Mouse (Mus musculus): Measurements from ENCODE around the gene Wwox. TPM values are rescaled to one million over a fixed set of nuclear protein-coding genes. Genes with fewer than 3 reads are reported as not detected.

Wwox gene
- polyA plus RNA-seq, 1 experiment from 2014 or later = 14.0 TPM

GRCm38 (mm10) chr8:115199204-115199603, 759.7 kb downstream of the Wwox start:
- no peak overlapping the region for H3K4me3 ChIP-seq (ENCODE audit: low read depth, low read length)
- 0 out of 2 replicates have a peak, but pooled peaks cover 3% of the 10 kb centered on the region for H3K27me3 ChIP-seq (replicated peaks; ENCODE audit: control insufficient read depth, insufficient read depth, low read length)
- no peaks in the 10 kb centered on the region for H3K9me3 ChIP-seq (ENCODE audit: control insufficient read depth, low read length)
- 38% methylated on average over 3 of the region's 4 CpGs for WGBS
- DNase-seq (ENCODE audit: low spot score) (no peak), ATAC-seq (replicated peaks; ENCODE audit: low FRiP score, low TSS enrichment, low read depth) (no peak)
- no peak overlapping the region for H3K4me2 ChIP-seq (ENCODE audit: low read length)
- H3K36me3 ChIP-seq (ENCODE audit: control insufficient read depth, insufficient read depth, low read length) = no peaks in the 10 kb centered on the region
- H3K4me1 ChIP-seq (replicated peaks; ENCODE audit: control insufficient read depth, insufficient read depth, low read length) = no peaks in the 10 kb centered on the region
- H3K9ac ChIP-seq (ENCODE audit: low read length) = no peak overlapping the region
- no peak overlapping the region for H3K27ac ChIP-seq (ENCODE audit: low read depth)

- H3K27me3 ChIP-seq (replicated peaks; ENCODE audit: control insufficient read depth, insufficient read depth, low read length) = 0 out of 2 replicates have a peak, but pooled peaks cover 3% of the 10 kb centered on the region
- DNase-seq (ENCODE audit: low spot score) = no peak
These were observed 760.2 kb downstream of the Wwox start for GRCm38 (mm10) chr8:115199616-115200150.

DNA sequence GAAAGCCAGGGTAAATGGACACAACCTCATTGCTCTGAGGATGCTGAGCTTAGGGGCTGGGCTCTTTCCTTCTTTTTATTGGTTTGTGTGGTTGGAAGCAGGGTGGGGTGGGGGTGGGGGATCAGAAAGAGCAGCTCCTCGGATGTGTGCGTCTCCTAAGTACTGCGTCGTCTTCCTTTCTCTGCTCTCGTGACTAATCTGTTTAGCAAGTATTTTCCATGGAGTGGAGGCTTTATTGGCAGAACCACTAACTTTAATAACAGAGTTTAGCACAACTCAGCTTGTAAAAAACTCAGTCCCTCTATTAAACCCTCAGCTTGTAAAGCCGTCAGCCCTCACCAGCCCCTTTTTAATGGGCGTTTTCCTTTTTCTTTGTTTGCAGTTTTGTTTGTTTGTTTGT, 762.3 kb downstream of the Wwox start:
- Histone ChIP-seq H3K27ac (ENCODE audit: low read depth) (no peak overlapping the region), H3K4me3 (ENCODE audit: low read depth, low read length) (no peak overlapping the region), H3K36me3 (ENCODE audit: control insufficient read depth, insufficient read depth, low read length) (no peaks in the 10 kb centered on the region), H3K9me3 (ENCODE audit: control insufficient read depth, low read length) (no peaks in the 10 kb centered on the region), H3K9ac (ENCODE audit: low read length) (no peak overlapping the region), H3K4me2 (ENCODE audit: low read length) (no peak overlapping the region), H3K27me3 (replicated peaks; ENCODE audit: control insufficient read depth, insufficient read depth, low read length) (0 out of 2 replicates have a peak, but pooled peaks cover 3% of the 10 kb centered on the region), H3K4me1 (replicated peaks; ENCODE audit: control insufficient read depth, insufficient read depth, low read length) (no peaks in the 10 kb centered on the region)
- WGBS = 51% methylated on average over 7 of the region's 7 CpGs
- ATAC-seq (replicated peaks; ENCODE audit: low FRiP score, low TSS enrichment, low read depth) (no peak), DNase-seq (ENCODE audit: low spot score) (no peak)

More at GRCm38 (mm10) chr8:115199616-115200150, 760.2 kb downstream of the Wwox start:
- no peak overlapping the region for H3K4me2 ChIP-seq (ENCODE audit: low read length)
- no peak for ATAC-seq (replicated peaks; ENCODE audit: low FRiP score, low TSS enrichment, low read depth)
- no peaks in the 10 kb centered on the region for H3K4me1 ChIP-seq (replicated peaks; ENCODE audit: control insufficient read depth, insufficient read depth, low read length)
- H3K9me3 ChIP-seq (ENCODE audit: control insufficient read depth, low read length) = no peaks in the 10 kb centered on the region
- 31% methylated on average over 14 of the region's 14 CpGs for WGBS
- no peaks in the 10 kb centered on the region for H3K36me3 ChIP-seq (ENCODE audit: control insufficient read depth, insufficient read depth, low read length)
- no peak overlapping the region for H3K4me3 ChIP-seq (ENCODE audit: low read depth, low read length)
- H3K27ac ChIP-seq (ENCODE audit: low read depth) = no peak overlapping the region
- H3K9ac ChIP-seq (ENCODE audit: low read length) = no peak overlapping the region

- Histone ChIP-seq H3K27ac (ENCODE audit: low read depth) (no peak overlapping the region), H3K27me3 (replicated peaks; ENCODE audit: control insufficient read depth, insufficient read depth, low read length) (no peaks in the 10 kb centered on the region), H3K4me1 (replicated peaks; ENCODE audit: control insufficient read depth, insufficient read depth, low read length) (0 out of 2 replicates have a peak, but pooled peaks cover 4% of the 10 kb centered on the region), H3K4me2 (ENCODE audit: low read length) (no peak overlapping the region), H3K4me3 (ENCODE audit: low read depth, low read length) (no peak overlapping the region), H3K36me3 (ENCODE audit: control insufficient read depth, insufficient read depth, low read length) (no peaks in the 10 kb centered on the region), H3K9ac (ENCODE audit: low read length) (no peak overlapping the region), H3K9me3 (ENCODE audit: control insufficient read depth, low read length) (no peaks in the 10 kb centered on the region)
- DNase-seq (ENCODE audit: low spot score) = no peak
- no peak for ATAC-seq (replicated peaks; ENCODE audit: low FRiP score, low TSS enrichment, low read depth)
- WGBS = 80% methylated on average over 11 of the region's 11 CpGs
These were observed 768.0 kb downstream of the Wwox start for GRCm38 (mm10) chr8:115207480-115207879.

DNA sequence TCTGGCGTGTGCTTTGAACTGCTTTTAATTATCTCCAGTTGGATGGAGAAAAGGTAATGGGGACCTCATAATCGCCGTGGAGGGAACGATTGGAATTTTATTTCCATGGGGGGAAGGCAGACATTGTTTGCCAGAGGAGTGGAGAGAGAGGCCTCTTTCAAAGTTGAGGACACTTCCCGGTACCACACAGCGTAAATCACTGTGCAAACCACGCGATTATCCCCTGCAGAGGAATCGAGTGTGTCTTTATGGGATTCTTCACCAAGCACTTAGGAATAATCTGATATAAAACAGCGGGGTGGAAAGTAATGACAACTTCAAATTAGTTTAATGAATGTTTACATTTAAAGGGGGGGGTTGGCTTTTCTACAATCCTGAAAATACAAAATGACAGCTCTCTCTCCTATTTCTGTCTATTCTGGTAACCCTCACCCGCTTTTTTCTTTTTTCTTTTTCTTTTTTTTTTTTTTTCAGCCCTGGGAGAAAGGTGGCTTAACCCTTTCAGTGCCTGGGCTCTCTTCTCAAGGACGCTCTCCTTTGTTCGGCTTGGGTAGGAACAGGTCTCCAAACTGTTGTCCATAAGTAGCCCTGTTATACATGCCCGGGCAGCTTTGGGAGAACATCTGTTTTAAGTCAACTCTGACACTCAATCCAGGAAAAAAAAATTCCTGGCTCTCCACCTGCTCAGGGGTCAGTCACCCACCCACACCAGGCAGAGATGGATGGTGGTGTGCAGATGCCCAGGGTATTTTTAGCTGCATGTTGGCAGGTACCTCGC, 769.1 kb downstream of the Wwox start:
- Histone ChIP-seq H3K27me3 (replicated peaks; ENCODE audit: control insufficient read depth, insufficient read depth, low read length) (no peaks in the 10 kb centered on the region), H3K4me1 (replicated peaks; ENCODE audit: control insufficient read depth, insufficient read depth, low read length) (0 out of 2 replicates have a peak, but pooled peaks cover 4% of the 10 kb centered on the region), H3K4me2 (ENCODE audit: low read length) (no peak overlapping the region), H3K9ac (ENCODE audit: low read length) (no peak overlapping the region), H3K4me3 (ENCODE audit: low read depth, low read length) (no peak overlapping the region), H3K9me3 (ENCODE audit: control insufficient read depth, low read length) (no peaks in the 10 kb centered on the region), H3K27ac (ENCODE audit: low read depth) (no peak overlapping the region), H3K36me3 (ENCODE audit: control insufficient read depth, insufficient read depth, low read length) (no peaks in the 10 kb centered on the region)
- WGBS = 31% methylated on average over 15 of the region's 15 CpGs
- no peak for ATAC-seq (replicated peaks; ENCODE audit: low FRiP score, low TSS enrichment, low read depth)
- DNase-seq (ENCODE audit: low spot score) = no peak

GRCm38 (mm10) chr8:115210014-115210413, 770.6 kb downstream of the Wwox start:
- no peak overlapping the region for H3K27ac ChIP-seq (ENCODE audit: low read depth)
- no peak overlapping the region for H3K9ac ChIP-seq (ENCODE audit: low read length)
- H3K36me3 ChIP-seq (ENCODE audit: control insufficient read depth, insufficient read depth, low read length) = no peaks in the 10 kb centered on the region
- ATAC-seq (replicated peaks; ENCODE audit: low FRiP score, low TSS enrichment, low read depth) = no peak
- 46% methylated on average over 6 of the region's 6 CpGs for WGBS
- no peak overlapping the region for H3K4me2 ChIP-seq (ENCODE audit: low read length)
- no peak for DNase-seq (ENCODE audit: low spot score)
- H3K4me1 ChIP-seq (replicated peaks; ENCODE audit: control insufficient read depth, insufficient read depth, low read length) = 0 out of 2 replicates have a peak, but pooled peaks cover 4% of the 10 kb centered on the region
- H3K4me3 ChIP-seq (ENCODE audit: low read depth, low read length) = no peak overlapping the region
- no peaks in the 10 kb centered on the region for H3K9me3 ChIP-seq (ENCODE audit: control insufficient read depth, low read length)
- no peaks in the 10 kb centered on the region for H3K27me3 ChIP-seq (replicated peaks; ENCODE audit: control insufficient read depth, insufficient read depth, low read length)

DNA sequence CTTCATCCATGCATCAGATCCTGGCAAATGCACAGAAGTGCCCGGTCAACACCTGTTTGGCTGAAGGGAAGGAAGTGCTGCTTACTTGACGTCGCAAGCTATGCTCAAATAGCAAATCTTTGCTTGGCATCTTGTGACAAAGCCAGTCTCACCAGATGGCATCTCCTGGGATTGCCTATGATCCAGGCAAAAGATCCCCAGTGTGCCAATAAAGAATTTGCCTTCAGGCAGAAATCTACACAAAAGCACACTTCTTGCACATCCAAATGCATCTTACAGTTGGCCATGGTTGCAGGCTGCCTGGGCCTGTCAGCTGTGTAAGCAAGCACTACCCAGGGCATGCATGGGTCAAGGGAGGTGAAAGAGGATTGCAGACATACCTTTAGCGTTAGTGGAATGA, 773.7 kb downstream of the Wwox start:
- Histone ChIP-seq H3K9me3 (ENCODE audit: control insufficient read depth, low read length) (no peaks in the 10 kb centered on the region), H3K36me3 (ENCODE audit: control insufficient read depth, insufficient read depth, low read length) (no peaks in the 10 kb centered on the region), H3K4me1 (replicated peaks; ENCODE audit: control insufficient read depth, insufficient read depth, low read length) (0 out of 2 replicates have a peak, but pooled peaks cover 4% of the 10 kb centered on the region), H3K27ac (ENCODE audit: low read depth) (no peak overlapping the region), H3K9ac (ENCODE audit: low read length) (no peak overlapping the region), H3K27me3 (replicated peaks; ENCODE audit: control insufficient read depth, insufficient read depth, low read length) (no peaks in the 10 kb centered on the region), H3K4me2 (ENCODE audit: low read length) (no peak overlapping the region), H3K4me3 (ENCODE audit: low read depth, low read length) (no peak overlapping the region)
- WGBS = 79% methylated on average over 4 of the region's 4 CpGs
- no peak for ATAC-seq (replicated peaks; ENCODE audit: low FRiP score, low TSS enrichment, low read depth)
- no peak for DNase-seq (ENCODE audit: low spot score)

- DNase-seq (ENCODE audit: low spot score) (no peak), ATAC-seq (replicated peaks; ENCODE audit: low FRiP score, low TSS enrichment, low read depth) (no peak)
- H3K9me3 ChIP-seq (ENCODE audit: control insufficient read depth, low read length) = no peaks in the 10 kb centered on the region
- H3K27me3 ChIP-seq (replicated peaks; ENCODE audit: control insufficient read depth, insufficient read depth, low read length) = no peaks in the 10 kb centered on the region
- H3K4me2 ChIP-seq (ENCODE audit: low read length) = no peak overlapping the region
- no peaks in the 10 kb centered on the region for H3K36me3 ChIP-seq (ENCODE audit: control insufficient read depth, insufficient read depth, low read length)
- H3K4me3 ChIP-seq (ENCODE audit: low read depth, low read length) = no peak overlapping the region
- 42% methylated on average over 17 of the region's 17 CpGs for WGBS
- H3K27ac ChIP-seq (ENCODE audit: low read depth) = no peak overlapping the region
- no peak overlapping the region for H3K9ac ChIP-seq (ENCODE audit: low read length)
- H3K4me1 ChIP-seq (replicated peaks; ENCODE audit: control insufficient read depth, insufficient read depth, low read length) = no peaks in the 10 kb centered on the region
These were observed 775.4 kb downstream of the Wwox start for GRCm38 (mm10) chr8:115214870-115215269.
